Mouse (Mus musculus) CH12.LX (cell line): ENCODE measurements at regions not wholly inside any gene's neighbourhood (a gene's known extent, or its start where the extent isn't known, plus 50 kb on each side); places are given as distances from the start of the nearest gene placed in this dataset.

Experiments used
- CTCF ChIP-seq, 2 experiments: IDR thresholded peaks in 1 of 2; conservative IDR thresholded peaks in 1 of 2; 2 replicates each; pipeline ENCODE4 v1.5.1; 2011 to 2012; ENCODE audit warnings: low read depth in 2 of 2, low read length in 2 of 2, improper control_type of control experiment in 1 of 2, inconsistent platforms in 1 of 2, mild to moderate bottlenecking in 1 of 2, moderate library complexity in 1 of 2
- EP300 ChIP-seq: IDR thresholded peaks from 2 replicates; pipeline ENCODE4 v1.6.1; 2011; ENCODE audit warnings: low read length, improper control_type of control experiment
- ETS1 ChIP-seq: conservative IDR thresholded peaks from 2 replicates; pipeline ENCODE4 v1.6.1; 2012; ENCODE audit warnings: low read depth, mild to moderate bottlenecking, inconsistent platforms, low read length, improper control_type of control experiment, moderate library complexity
- MAFK ChIP-seq: IDR thresholded peaks from 2 replicates; pipeline ENCODE4 v1.6.1; 2011; ENCODE audit warnings: low read length, improper control_type of control experiment; ENCODE audit not compliant: insufficient replicate concordance
- MAX ChIP-seq: IDR thresholded peaks from 2 replicates; pipeline ENCODE4 v1.6.1; 2011; ENCODE audit warnings: low read length, improper control_type of control experiment
- MAZ ChIP-seq: IDR thresholded peaks from 2 replicates; pipeline ENCODE4 v1.6.1; 2012; ENCODE audit warnings: low read depth, mild to moderate bottlenecking, inconsistent platforms, low read length, improper control_type of control experiment, moderate library complexity
- MYC ChIP-seq: IDR thresholded peaks from 2 replicates; pipeline ENCODE4 v1.6.1; 2011; ENCODE audit warnings: low read depth, mild to moderate bottlenecking, improper control_type of control experiment, low read length
- NELFE ChIP-seq: IDR thresholded peaks from 2 replicates; pipeline ENCODE4 v1.6.1; 2011; ENCODE audit warnings: low read depth, low read length, improper control_type of control experiment
- POLR2A ChIP-seq: IDR thresholded peaks from 2 replicates; pipeline ENCODE4 v1.6.1; 2011; ENCODE audit warnings: low read depth, mild to moderate bottlenecking, improper control_type of control experiment, low read length
- POLR2AphosphoS2 ChIP-seq: IDR thresholded peaks from 2 replicates; pipeline ENCODE4 v1.6.1; 2011; ENCODE audit warnings: low read depth, low read length, improper control_type of control experiment
- TBP ChIP-seq: conservative IDR thresholded peaks from 2 replicates; pipeline ENCODE4 v1.6.1; 2011; ENCODE audit warnings: low read depth, low read length, improper control_type of control experiment
- UBTF ChIP-seq: IDR thresholded peaks from 2 replicates; pipeline ENCODE4 v1.6.1; 2012; ENCODE audit warnings: low read depth, mild to moderate bottlenecking, inconsistent platforms, low read length, improper control_type of control experiment, moderate library complexity
- USF1 ChIP-seq: IDR thresholded peaks from 2 replicates; pipeline ENCODE4 v1.6.1; 2014; ENCODE audit warnings: low read depth, mild to moderate bottlenecking, inconsistent platforms, low read length, improper control_type of control experiment
- USF2 ChIP-seq: conservative IDR thresholded peaks from 2 replicates; pipeline ENCODE4 v1.6.1; 2011; ENCODE audit warnings: low read depth, low read length, improper control_type of control experiment

DNA sequence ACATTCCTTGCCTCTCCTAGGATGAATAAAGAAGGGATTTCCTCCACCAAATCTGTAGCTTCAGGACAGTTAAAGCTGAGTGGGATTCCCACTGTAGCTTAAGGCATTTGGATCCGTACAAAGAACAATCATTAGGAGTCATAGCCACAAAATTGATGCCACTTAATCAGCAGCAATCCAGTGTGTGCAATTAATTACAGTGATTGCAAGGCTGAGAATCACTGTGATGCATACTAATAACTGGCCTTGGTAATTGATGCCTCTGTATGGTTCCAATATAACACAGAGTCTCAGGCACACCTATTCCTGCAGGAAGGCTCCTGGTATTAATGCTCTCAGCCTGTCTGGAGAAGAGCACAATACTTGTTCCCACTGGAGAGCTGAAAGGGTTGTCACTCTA lies 157.1 kb upstream of the Syndig1 start:
- TF ChIP-seq CTCF (conservative IDR thresholded peaks at IDR 0.05 in 1 of 2, IDR thresholded peaks at IDR 0.05 in 1 of 2; ENCODE audit: low read depth in 2 of 2, low read length in 2 of 2) (no peak), MYC (no peak), USF2 (no peak), EP300 (no peak), MAX (no peak), POLR2A (no peak), ETS1 (no peak), UBTF (no peak), MAFK (no peak), POLR2AphosphoS2 (no peak), MAZ (no peak), NELFE (no peak), TBP (no peak), USF1 (no peak)
